ENCODE assay signal across 22 mouse cellular contexts in genomic region chr3:37711639-37712038, GRCm38 (mm10). TPM values are rescaled to one million over a fixed set of nuclear protein-coding genes. Genes with fewer than 3 reads are reported as not detected.
DNase-seq lines count a peak whose midpoint lies in the region; ATAC-seq lines count a peak whose summit lies in the region.
"Had no signal": no experiment of that assay in that cellular context is flagged by ENCODE, and none has a peak within 500 bp of the region (broad histone marks: within the 10 kb centered on the region; RNA-seq: fewer than 3 reads in every experiment).

No protein-coding gene starts in this region.

- WGBS in heart, embryonic 15.5 days = 73% methylated on average over 4 of the region's 4 CpGs
- WGBS in embryonic facial prominence, embryonic 14.5 days = 77% methylated on average over 4 of the region's 4 CpGs
- 79% methylated on average over 4 of the region's 4 CpGs for WGBS in limb, embryonic 13.5 days
- WGBS in stomach, embryonic 16.5 days = 59% methylated on average over 4 of the region's 4 CpGs

- no peak for DNase-seq in heart, adult 9 months (ENCODE audit: low spot score in 2 of 2)
- no peak for DNase-seq in embryonic facial prominence, embryonic 14.5 days (ENCODE audit: low spot score)
- no peak for DNase-seq in thymus, postnatal 36 days
- DNase-seq in cerebellum, adult 9-11 months = no peak
- DNase-seq: adrenal gland, postnatal 25 days; cerebellum, adult 8-10 months; gastrocnemius, postnatal 10 days; heart, postnatal 36 days; kidney, postnatal 4 days; lung, adult 18-20 months had no signal

- no peaks in the 10 kb centered on the region for H3K9me3 ChIP-seq in heart, embryonic 15.5 days (replicated peaks)
- H3K9me3 ChIP-seq in embryonic facial prominence, embryonic 14.5 days (ENCODE audit: control insufficient read depth, low read length) = no peaks in the 10 kb centered on the region
- H3K9me3 ChIP-seq in limb, embryonic 13.5 days = no peaks in the 10 kb centered on the region
- H3K9me3 ChIP-seq in stomach, embryonic 16.5 days (replicated peaks; ENCODE audit: control insufficient read depth, low read length) = no peaks in the 10 kb centered on the region
- H3K9me3 ChIP-seq: liver, embryonic 12.5 days; midbrain, embryonic 15.5 days; neural tube, embryonic 13.5 days had no signal

- H3K27ac ChIP-seq in heart, embryonic 15.5 days = peak overlapping the region; percentile 18; the same call in 1 of the 2 replicates
- peak overlapping the region; percentile 78 for H3K27ac ChIP-seq in embryonic facial prominence, embryonic 14.5 days (replicated peaks; ENCODE audit: low read depth, low read length)
- peak overlapping the region; percentile 83 for H3K27ac ChIP-seq in limb, embryonic 13.5 days
- peak overlapping the region; percentile 73 for H3K27ac ChIP-seq in stomach, embryonic 16.5 days (ENCODE audit: low read length)
- H3K27ac ChIP-seq: hindbrain, embryonic 14.5 days; left cerebral cortex, adult 2 months; liver, embryonic 12.5 days; midbrain, embryonic 15.5 days; neural tube, embryonic 13.5 days had no signal

- ATAC-seq in heart, embryonic 15.5 days (replicated peaks; ENCODE audit: insufficient number of reproducible peaks, insufficient read depth, low FRiP score, low read depth) = no peak
- ATAC-seq in embryonic facial prominence, embryonic 14.5 days (ENCODE audit: low read depth) = no peak
- no peak for ATAC-seq in limb, embryonic 13.5 days (ENCODE audit: low FRiP score, low read depth)
- no peak for ATAC-seq in stomach, embryonic 16.5 days (ENCODE audit: insufficient read depth, low FRiP score)
- ATAC-seq: CD4-positive, CD25-positive, alpha-beta regulatory T cell, adult 4 months; forebrain, embryonic 14.5 days; inflammation-experienced regulatory T-cells, adult 6 months; liver, embryonic 12.5 days; midbrain, embryonic 15.5 days had no signal

- peaks cover 4% of the 10 kb centered on the region; the same call in 1 of the 2 replicates for H3K4me1 ChIP-seq in heart, embryonic 15.5 days (replicated peaks)
- peaks cover 11% of the 10 kb centered on the region for H3K4me1 ChIP-seq in embryonic facial prominence, embryonic 14.5 days (ENCODE audit: control insufficient read depth, insufficient read depth, low read length)
- peaks cover 21% of the 10 kb centered on the region for H3K4me1 ChIP-seq in limb, embryonic 13.5 days
- 0 out of 2 replicates have a peak, but pooled peaks cover 2% of the 10 kb centered on the region for H3K4me1 ChIP-seq in stomach, embryonic 16.5 days (ENCODE audit: control insufficient read depth, insufficient read depth, low read length)
- H3K4me1 ChIP-seq: liver, embryonic 12.5 days; midbrain, embryonic 15.5 days; neural tube, embryonic 13.5 days had no signal

- no peak overlapping the region for H3K9ac ChIP-seq in heart, embryonic 15.5 days
- no peak overlapping the region for H3K9ac ChIP-seq in embryonic facial prominence, embryonic 14.5 days (ENCODE audit: low read depth, low read length)
- no peak overlapping the region for H3K9ac ChIP-seq in limb, embryonic 13.5 days
- H3K9ac ChIP-seq in stomach, embryonic 16.5 days (ENCODE audit: low read length) = no peak overlapping the region
- H3K9ac ChIP-seq: heart, embryonic 12.5 days; hindbrain, embryonic 14.5 days; liver, embryonic 12.5 days; midbrain, embryonic 15.5 days; neural tube, embryonic 13.5 days had no signal

- H3K36me3 ChIP-seq in heart, embryonic 15.5 days = no peaks in the 10 kb centered on the region
- no peaks in the 10 kb centered on the region for H3K36me3 ChIP-seq in embryonic facial prominence, embryonic 14.5 days (ENCODE audit: control insufficient read depth, insufficient read depth, low read length)
- H3K36me3 ChIP-seq in limb, embryonic 13.5 days = no peaks in the 10 kb centered on the region
- H3K36me3 ChIP-seq in stomach, embryonic 16.5 days (ENCODE audit: control insufficient read depth, insufficient read depth, low read length) = no peaks in the 10 kb centered on the region
- H3K36me3 ChIP-seq: heart, embryonic 12.5 days; liver, embryonic 12.5 days; midbrain, embryonic 15.5 days; neural tube, embryonic 13.5 days had no signal

- H3K27me3 ChIP-seq in heart, embryonic 15.5 days = no peaks in the 10 kb centered on the region; the same call in 1 of the 2 replicates
- H3K27me3 ChIP-seq in embryonic facial prominence, embryonic 14.5 days (replicated peaks; ENCODE audit: control insufficient read depth, insufficient read depth, low read length) = no peaks in the 10 kb centered on the region
- no peaks in the 10 kb centered on the region for H3K27me3 ChIP-seq in limb, embryonic 13.5 days
- H3K27me3 ChIP-seq in stomach, embryonic 16.5 days (ENCODE audit: control insufficient read depth, insufficient read depth, low read length) = no peaks in the 10 kb centered on the region
- H3K27me3 ChIP-seq: liver, embryonic 12.5 days; midbrain, embryonic 15.5 days; neural tube, embryonic 13.5 days had no signal

- H3K4me2 ChIP-seq in heart, embryonic 15.5 days = no peak overlapping the region
- H3K4me2 ChIP-seq in embryonic facial prominence, embryonic 14.5 days (ENCODE audit: low read depth, low read length) = no peak overlapping the region
- no peak overlapping the region for H3K4me2 ChIP-seq in limb, embryonic 13.5 days (replicated peaks)
- H3K4me2 ChIP-seq in stomach, embryonic 16.5 days (ENCODE audit: low read depth, low read length) = no peak overlapping the region
- H3K4me2 ChIP-seq: heart, embryonic 12.5 days; hindbrain, embryonic 14.5 days; liver, embryonic 12.5 days; midbrain, embryonic 15.5 days; neural tube, embryonic 13.5 days had no signal

- no peak overlapping the region for H3K4me3 ChIP-seq in heart, embryonic 15.5 days
- no peak overlapping the region for H3K4me3 ChIP-seq in embryonic facial prominence, embryonic 14.5 days (ENCODE audit: low read depth, low read length)
- H3K4me3 ChIP-seq in limb, embryonic 13.5 days = no peak overlapping the region
- no peak overlapping the region for H3K4me3 ChIP-seq in stomach, embryonic 16.5 days (replicated peaks; ENCODE audit: low read length)
- H3K4me3 ChIP-seq: heart, embryonic 12.5 days; left cerebral cortex, adult 2 months; liver, embryonic 12.5 days; midbrain, embryonic 15.5 days; neural tube, embryonic 13.5 days had no signal

RNA-seq across cellular contexts. Expression of gene Gm5148, which starts 12.7 kb away (rescaled TPM):
- polyA plus RNA-seq in heart, embryonic 15.5 days (2015; fragmentation: Nextera tagmentation; extraction: Ambion mirVana) = 3.0 and 3.2 TPM in 2 replicates
- 5.6 and 5.8 TPM in 2 replicates for polyA plus RNA-seq in embryonic facial prominence, embryonic 14.5 days (2014; fragmentation: Nextera tagmentation; extraction: Ambion mirVana)
- 5.6 and 7.5 TPM in 2 replicates for polyA plus RNA-seq in limb, embryonic 13.5 days (2015; fragmentation: Nextera tagmentation; extraction: Ambion mirVana)
- 5.5 and 6.3 TPM in 2 replicates for polyA plus RNA-seq in stomach, embryonic 16.5 days (2015; fragmentation: Nextera tagmentation; extraction: Ambion mirVana)

Comparison
In these comparisons a context has a peak if more than half of its experiments do, and no peak if none do; other contexts are left out.
1. H3K27ac ChIP-seq: peak in every context shown above with its lines; median percentile 83 in limb, embryonic 13.5 days; 78 in embryonic facial prominence, embryonic 14.5 days; 73 in stomach, embryonic 16.5 days; 18 in heart, embryonic 15.5 days.